12 mouse cellular contexts compared by ENCODE assay signal in genomic region chr1:90050046-90050739, GRCm38 (mm10). TPM values are rescaled to one million over a fixed set of nuclear protein-coding genes. Genes with fewer than 3 reads are reported as not detected.
A peak's percentile ranks its signal among the peaks of the same experiment; 100 is the strongest.
DNase-seq lines count a peak whose midpoint lies in the region; ATAC-seq and TF ChIP-seq lines count a peak whose summit lies in the region.
"Had no signal": no experiment of that assay in that cellular context is flagged by ENCODE, and none has a peak within 500 bp of the region (broad histone marks: within the 10 kb centered on the region; RNA-seq: fewer than 3 reads in every experiment).

No protein-coding gene starts in this region.

- no peak for TF ChIP-seq CTCF in kidney, adult 2 months (conservative IDR thresholded peaks at IDR 0.05; ENCODE audit: insufficient read depth, insufficient read length, low read depth, low read length)

- DNase-seq in kidney, adult 2 months, result no peak
- no peak for DNase-seq in testis, postnatal 14 days (ENCODE audit: low spot score)
- DNase-seq in gastrocnemius, postnatal 4 days (ENCODE audit: low spot score in 2 of 2), result no peak
- DNase-seq in thymus, adult 18-20 months, result no peak
- DNase-seq: heart, adult 18-20 months; right cerebral cortex, adult 18-20 months had no signal

- WGBS in kidney, embryonic 16.5 days, result 9% methylated on average over 20 of the region's 20 CpGs
- WGBS in kidney, adult 2 months, result 15% methylated on average over 20 of the region's 20 CpGs
- 33% methylated on average over 20 of the region's 20 CpGs for WGBS in forebrain, embryonic 13.5 days
- WGBS in limb, embryonic 13.5 days, result 32% methylated on average over 20 of the region's 20 CpGs
- WGBS in neural tube, embryonic 13.5 days, result 13% methylated on average over 20 of the region's 20 CpGs

- H3K27me3 ChIP-seq in kidney, embryonic 16.5 days (ENCODE audit: insufficient read depth, low read length), result peaks cover 8% of the 10 kb centered on the region; the same call in 1 of the 2 replicates
- H3K27me3 ChIP-seq in kidney, adult 2 months (replicated peaks; ENCODE audit: control insufficient read depth, insufficient read depth, low read length), result no peaks in the 10 kb centered on the region; the same call in 1 of the 2 replicates
- peaks cover 20% of the 10 kb centered on the region for H3K27me3 ChIP-seq in forebrain, embryonic 13.5 days
- H3K27me3 ChIP-seq in limb, embryonic 13.5 days, result peaks cover 13% of the 10 kb centered on the region; the same call in 1 of the 2 replicates
- H3K27me3 ChIP-seq in neural tube, embryonic 13.5 days, result peaks cover 4% of the 10 kb centered on the region

- 0 out of 2 replicates have a peak overlapping the region, but pooled peaks have one; percentile 20 for H3K9ac ChIP-seq in kidney, embryonic 16.5 days (replicated peaks; ENCODE audit: low read length)
- peak overlapping the region; percentile 17; the same call in 1 of the 2 replicates for H3K9ac ChIP-seq in forebrain, embryonic 13.5 days
- H3K9ac ChIP-seq in limb, embryonic 13.5 days, result no peak overlapping the region
- H3K9ac ChIP-seq in neural tube, embryonic 13.5 days, result peak overlapping the region; percentile 9; the same call in 1 of the 2 replicates

- no peaks in the 10 kb centered on the region for H3K9me3 ChIP-seq in kidney, embryonic 16.5 days (ENCODE audit: low read length)
- H3K9me3 ChIP-seq in forebrain, embryonic 13.5 days (replicated peaks), result no peaks in the 10 kb centered on the region
- no peaks in the 10 kb centered on the region for H3K9me3 ChIP-seq in limb, embryonic 13.5 days
- no peaks in the 10 kb centered on the region for H3K9me3 ChIP-seq in neural tube, embryonic 13.5 days

- 0 out of 2 replicates have a peak overlapping the region, but pooled peaks have one; percentile 3 for H3K4me3 ChIP-seq in kidney, embryonic 16.5 days (ENCODE audit: low read length)
- H3K4me3 ChIP-seq in kidney, adult 2 months (ENCODE audit: insufficient read depth, low read depth, low read length), result no peak overlapping the region
- H3K4me3 ChIP-seq in forebrain, embryonic 13.5 days, result no peak overlapping the region
- H3K4me3 ChIP-seq in limb, embryonic 13.5 days, result no peak overlapping the region
- no peak overlapping the region for H3K4me3 ChIP-seq in neural tube, embryonic 13.5 days
- H3K4me3 ChIP-seq: megakaryocyte, embryonic 14.5 days had no signal

- TF ChIP-seq POLR2A in kidney, adult 2 months (IDR thresholded peaks at IDR 0.05; ENCODE audit: low read depth, low read length), result no peak

- ATAC-seq in kidney, embryonic 16.5 days (ENCODE audit: low FRiP score, low TSS enrichment), result peak; percentile 52; the same call in 1 of the 2 replicates
- ATAC-seq in forebrain, embryonic 13.5 days, result peak; percentile 38; the same call in 1 of the 2 replicates
- ATAC-seq in limb, embryonic 13.5 days (ENCODE audit: low FRiP score, low read depth), result no peak
- ATAC-seq in neural tube, embryonic 13.5 days (ENCODE audit: low read depth), result peak; percentile 68
- ATAC-seq: inflammation-experienced regulatory T-cells, adult 6 months had no signal

- no peaks in the 10 kb centered on the region for H3K36me3 ChIP-seq in kidney, embryonic 16.5 days (ENCODE audit: insufficient read depth, low read length)
- no peaks in the 10 kb centered on the region for H3K36me3 ChIP-seq in kidney, adult 2 months (ENCODE audit: control insufficient read depth, insufficient read depth, low read length)
- no peaks in the 10 kb centered on the region for H3K36me3 ChIP-seq in forebrain, embryonic 13.5 days (ENCODE audit: poor library complexity, severe bottlenecking)
- H3K36me3 ChIP-seq in limb, embryonic 13.5 days, result no peaks in the 10 kb centered on the region
- H3K36me3 ChIP-seq in neural tube, embryonic 13.5 days, result no peaks in the 10 kb centered on the region

- peak overlapping the region; percentile 29; the same call in 1 of the 2 replicates for H3K4me2 ChIP-seq in kidney, embryonic 16.5 days (replicated peaks; ENCODE audit: low read depth, low read length)
- no peak overlapping the region; the same call in 1 of the 2 replicates for H3K4me2 ChIP-seq in forebrain, embryonic 13.5 days
- 0 out of 2 replicates have a peak overlapping the region, but pooled peaks have one; percentile 14 for H3K4me2 ChIP-seq in limb, embryonic 13.5 days (replicated peaks)
- peak overlapping the region; percentile 8 for H3K4me2 ChIP-seq in neural tube, embryonic 13.5 days

- H3K27ac ChIP-seq in kidney, embryonic 16.5 days (ENCODE audit: low read length), result no peak overlapping the region
- H3K27ac ChIP-seq in kidney, adult 2 months (ENCODE audit: insufficient read depth, low read depth, low read length), result no peak overlapping the region
- no peak overlapping the region; the same call in 1 of the 2 replicates for H3K27ac ChIP-seq in forebrain, embryonic 13.5 days
- H3K27ac ChIP-seq in limb, embryonic 13.5 days, result no peak overlapping the region
- H3K27ac ChIP-seq in neural tube, embryonic 13.5 days (replicated peaks), result peak overlapping the region; percentile 83

- H3K4me1 ChIP-seq in kidney, embryonic 16.5 days (ENCODE audit: insufficient read depth, low read length), result peaks cover 24% of the 10 kb centered on the region
- H3K4me1 ChIP-seq in kidney, adult 2 months (ENCODE audit: control insufficient read depth, insufficient read depth, low read length), result no peaks in the 10 kb centered on the region; the same call in 1 of the 2 replicates
- peaks cover 9% of the 10 kb centered on the region for H3K4me1 ChIP-seq in forebrain, embryonic 13.5 days
- peaks cover 37% of the 10 kb centered on the region for H3K4me1 ChIP-seq in limb, embryonic 13.5 days
- peaks cover 32% of the 10 kb centered on the region for H3K4me1 ChIP-seq in neural tube, embryonic 13.5 days (replicated peaks)

RNA-seq across cellular contexts. Expression of gene Asb18, which starts 35.7 kb away (rescaled TPM):
- not detected in 2 replicates for polyA plus RNA-seq in kidney, embryonic 16.5 days (2015; fragmentation: Nextera tagmentation; extraction: Ambion mirVana)
- 0.81 TPM in 1 of 2 replicates, not detected in the other for polyA plus RNA-seq in kidney, adult 2 months (2012; rRNA removed)
- 0.14 and 0.19 TPM in 2 replicates for polyA plus RNA-seq in forebrain, embryonic 13.5 days (2015; fragmentation: Nextera tagmentation; extraction: Ambion mirVana)
- 0.10 and 0.13 TPM in 2 replicates for polyA plus RNA-seq in limb, embryonic 13.5 days (2015; fragmentation: Nextera tagmentation; extraction: Ambion mirVana)
- polyA plus RNA-seq in neural tube, embryonic 13.5 days (2015; fragmentation: Nextera tagmentation; extraction: Ambion mirVana), result 0.71 and 0.90 TPM in 2 replicates
- total RNA-seq in gastrocnemius, postnatal 4 days (2021), result 10 to 100 TPM in 1 of 2 experiments, 1 to 10 TPM in 1; 8.6 to 10.7 TPM
- polyA plus RNA-seq: inflammation-experienced regulatory T-cells, adult 6 months had no signal
